In genomic region chr16:37809623-37809992, GRCm38 (mm10) we compare ENCODE assay signal across 9 mouse cellular contexts. TPM values are rescaled to one million over a fixed set of nuclear protein-coding genes. Genes with fewer than 3 reads are reported as not detected.
DNase-seq lines count a peak whose midpoint lies in the region; ATAC-seq and TF ChIP-seq lines count a peak whose summit lies in the region.
"Had no signal": no experiment of that assay in that cellular context is flagged by ENCODE, and none has a peak within 500 bp of the region (broad histone marks: within the 10 kb centered on the region; RNA-seq: fewer than 3 reads in every experiment).

No protein-coding gene starts in this region.

- TF ChIP-seq CTCF in heart, postnatal 0 days (IDR thresholded peaks at IDR 0.05; ENCODE audit: low read depth) = no peak
- TF ChIP-seq CTCF in small intestine, adult 2 months (IDR thresholded peaks at IDR 0.05; ENCODE audit: extremely low read depth, insufficient read length, insufficient replicate concordance, low read depth, low read length) = no peak

- H3K4me1 ChIP-seq in heart, embryonic 10.5 days = peaks cover 49% of the 10 kb centered on the region
- H3K4me1 ChIP-seq in midbrain, embryonic 10.5 days = peaks cover 52% of the 10 kb centered on the region
- H3K4me1 ChIP-seq in midbrain, embryonic 15.5 days = peaks cover 23% of the 10 kb centered on the region
- peaks cover 52% of the 10 kb centered on the region for H3K4me1 ChIP-seq in heart, postnatal 0 days (ENCODE audit: control insufficient read depth, insufficient read depth)
- H3K4me1 ChIP-seq in small intestine, adult 2 months (ENCODE audit: control insufficient read depth, insufficient read depth, insufficient read length, low read length) = peaks cover 3% of the 10 kb centered on the region; the same call in 1 of the 2 replicates

- no peak for TF ChIP-seq POLR2A in small intestine, adult 2 months (IDR thresholded peaks at IDR 0.05; ENCODE audit: low read depth, low read length)

- 80% methylated on average over 6 of the region's 6 CpGs for WGBS in heart, embryonic 10.5 days
- WGBS in midbrain, embryonic 10.5 days = 86% methylated on average over 6 of the region's 6 CpGs
- 75% methylated on average over 6 of the region's 6 CpGs for WGBS in midbrain, embryonic 15.5 days
- WGBS in heart, postnatal 0 days = 38% methylated on average over 6 of the region's 6 CpGs
- WGBS in small intestine, adult 2 months = 74% methylated on average over 6 of the region's 6 CpGs

- peak overlapping the region; percentile 69; the same call in 1 of the 2 replicates for H3K27ac ChIP-seq in heart, embryonic 10.5 days
- H3K27ac ChIP-seq in midbrain, embryonic 10.5 days (replicated peaks) = peak overlapping the region; percentile 80
- H3K27ac ChIP-seq in midbrain, embryonic 15.5 days = no peak overlapping the region
- peak overlapping the region; percentile 77 for H3K27ac ChIP-seq in heart, postnatal 0 days (ENCODE audit: low read depth)
- peak overlapping the region; percentile 69 for H3K27ac ChIP-seq in small intestine, adult 2 months (ENCODE audit: insufficient read depth, low read depth, low read length)

- no peak for TF ChIP-seq EP300 in heart, postnatal 0 days (IDR thresholded peaks at IDR 0.05; ENCODE audit: low read depth)

- no peaks in the 10 kb centered on the region for H3K9me3 ChIP-seq in heart, embryonic 10.5 days
- H3K9me3 ChIP-seq in midbrain, embryonic 10.5 days (replicated peaks) = peaks cover 10% of the 10 kb centered on the region
- no peaks in the 10 kb centered on the region for H3K9me3 ChIP-seq in midbrain, embryonic 15.5 days
- no peaks in the 10 kb centered on the region for H3K9me3 ChIP-seq in heart, postnatal 0 days (replicated peaks; ENCODE audit: control insufficient read depth, low read length)

- no peak overlapping the region for H3K4me2 ChIP-seq in midbrain, embryonic 15.5 days
- H3K4me2 ChIP-seq in heart, postnatal 0 days (ENCODE audit: low read depth, low read length) = peak overlapping the region; percentile 26; the same call in 1 of the 2 replicates

- peaks cover 44% of the 10 kb centered on the region for H3K36me3 ChIP-seq in heart, embryonic 10.5 days
- H3K36me3 ChIP-seq in midbrain, embryonic 10.5 days = peaks cover 30% of the 10 kb centered on the region
- H3K36me3 ChIP-seq in midbrain, embryonic 15.5 days (replicated peaks) = no peaks in the 10 kb centered on the region
- peaks cover 11% of the 10 kb centered on the region for H3K36me3 ChIP-seq in heart, postnatal 0 days (replicated peaks; ENCODE audit: control insufficient read depth, insufficient read depth, low read length)
- H3K36me3 ChIP-seq in small intestine, adult 2 months (ENCODE audit: control insufficient read depth, insufficient read depth, low read length) = no peaks in the 10 kb centered on the region

- DNase-seq in heart, embryonic 10.5 days (ENCODE audit: low spot score) = no peak
- no peak for DNase-seq in heart, postnatal 36 days
- no peak for DNase-seq in midbrain, embryonic 10.5 days (ENCODE audit: low spot score)
- DNase-seq in heart, postnatal 0 days (ENCODE audit: low spot score) = no peak
- no peak for DNase-seq in layer of hippocampus, adult 8-10 months (ENCODE audit: low spot score in 2 of 2)
- DNase-seq in right cerebral cortex, postnatal 4 days = no peak
- DNase-seq: thymus, postnatal 25 days had no signal

- H3K27me3 ChIP-seq in heart, embryonic 10.5 days (ENCODE audit: insufficient read depth, poor library complexity, severe bottlenecking) = no peaks in the 10 kb centered on the region
- no peaks in the 10 kb centered on the region for H3K27me3 ChIP-seq in midbrain, embryonic 10.5 days (ENCODE audit: low read depth, poor library complexity, severe bottlenecking)
- H3K27me3 ChIP-seq in midbrain, embryonic 15.5 days (replicated peaks) = no peaks in the 10 kb centered on the region
- no peaks in the 10 kb centered on the region for H3K27me3 ChIP-seq in heart, postnatal 0 days (ENCODE audit: control insufficient read depth, insufficient read depth, low read length)
- H3K27me3 ChIP-seq in small intestine, adult 2 months (ENCODE audit: control insufficient read depth, insufficient read depth, low read length) = 0 out of 2 replicates have a peak, but pooled peaks cover under 1% of the 10 kb centered on the region

- intact Hi-C loops in heart, postnatal 36 days (cut with DNase I) = no loop called here

- no peak overlapping the region for H3K4me3 ChIP-seq in heart, embryonic 10.5 days
- H3K4me3 ChIP-seq in midbrain, embryonic 10.5 days = no peak overlapping the region
- H3K4me3 ChIP-seq in midbrain, embryonic 15.5 days = no peak overlapping the region
- H3K4me3 ChIP-seq in heart, postnatal 0 days (ENCODE audit: low read depth, low read length) = no peak overlapping the region
- no peak overlapping the region for H3K4me3 ChIP-seq in small intestine, adult 2 months (ENCODE audit: low read depth, low read length)

- no peak overlapping the region for H3K9ac ChIP-seq in midbrain, embryonic 15.5 days
- H3K9ac ChIP-seq in heart, postnatal 0 days (replicated peaks; ENCODE audit: low read depth, low read length) = 0 out of 2 replicates have a peak overlapping the region, but pooled peaks have one; percentile 20

- no peak for ATAC-seq in midbrain, embryonic 15.5 days (replicated peaks)
- no peak for ATAC-seq in heart, postnatal 0 days (ENCODE audit: insufficient read depth, low read depth)

RNA-seq across cellular contexts. Expression of gene Fstl1, which starts 32.9 kb away (rescaled TPM):
- polyA plus RNA-seq in heart, embryonic 10.5 days (2016; fragmentation: Nextera tagmentation; extraction: Ambion mirVana) = 312 and 372 TPM in 2 replicates
- 100 to 1,000 TPM in 1 of 2 experiments, 10 to 100 TPM in 1; 80.0 to 103 TPM for total RNA-seq in heart, postnatal 36 days (2021)
- polyA plus RNA-seq in midbrain, embryonic 10.5 days (2016; fragmentation: Nextera tagmentation; extraction: Ambion mirVana) = 168 and 195 TPM in 2 replicates
- 85.4 and 85.6 TPM in 2 replicates for polyA plus RNA-seq in midbrain, embryonic 15.5 days (2015; fragmentation: Nextera tagmentation; extraction: Ambion mirVana)
- 289 and 316 TPM in 2 replicates for total RNA-seq in heart, postnatal 0 days (2014; rRNA removed; ENCODE audit: low replicate concordance)
- 271 and 272 TPM in 2 replicates for polyA plus RNA-seq in heart, postnatal 0 days (2015; fragmentation: Nextera tagmentation; extraction: Ambion mirVana)
- 4.7 and 5.4 TPM in 2 replicates for polyA plus RNA-seq in small intestine, adult 2 months (2012; rRNA removed)
- total RNA-seq in layer of hippocampus, adult 8-10 months (2022) = 10 to 100 TPM; 33.3 to 45.7 (median 36.2) TPM

RNA-seq across cellular contexts. Expression of gene Gm36028, which starts 51.3 kb away (rescaled TPM):
- 0.88 and 1.0 TPM in 2 replicates for polyA plus RNA-seq in heart, embryonic 10.5 days (2016; fragmentation: Nextera tagmentation; extraction: Ambion mirVana)
- 1 to 10 TPM; 1.0 to 1.1 TPM for total RNA-seq in heart, postnatal 36 days (2021)
- 0.25 and 0.34 TPM in 2 replicates for polyA plus RNA-seq in midbrain, embryonic 10.5 days (2016; fragmentation: Nextera tagmentation; extraction: Ambion mirVana)
- polyA plus RNA-seq in midbrain, embryonic 15.5 days (2015; fragmentation: Nextera tagmentation; extraction: Ambion mirVana) = not detected in 2 replicates
- 3.7 and 8.4 TPM in 2 replicates for total RNA-seq in heart, postnatal 0 days (2014; rRNA removed; ENCODE audit: low replicate concordance)
- polyA plus RNA-seq in heart, postnatal 0 days (2015; fragmentation: Nextera tagmentation; extraction: Ambion mirVana) = 3.5 and 4.2 TPM in 2 replicates
- polyA plus RNA-seq in small intestine, adult 2 months (2012; rRNA removed) = not detected in 2 replicates
- total RNA-seq in layer of hippocampus, adult 8-10 months (2022) = not detected

RNA-seq across cellular contexts. Expression of gene Lrrc58, which starts 58.6 kb away (rescaled TPM):
- 42.8 and 48.3 TPM in 2 replicates for polyA plus RNA-seq in heart, embryonic 10.5 days (2016; fragmentation: Nextera tagmentation; extraction: Ambion mirVana)
- total RNA-seq in heart, postnatal 36 days (2021) = 10 to 100 TPM; 68.7 to 77.8 TPM
- polyA plus RNA-seq in midbrain, embryonic 10.5 days (2016; fragmentation: Nextera tagmentation; extraction: Ambion mirVana) = 52.5 and 53.3 TPM in 2 replicates
- 41.6 and 41.9 TPM in 2 replicates for polyA plus RNA-seq in midbrain, embryonic 15.5 days (2015; fragmentation: Nextera tagmentation; extraction: Ambion mirVana)
- total RNA-seq in heart, postnatal 0 days (2014; rRNA removed; ENCODE audit: low replicate concordance) = 57.6 and 69.2 TPM in 2 replicates
- polyA plus RNA-seq in heart, postnatal 0 days (2015; fragmentation: Nextera tagmentation; extraction: Ambion mirVana) = 23.7 and 24.2 TPM in 2 replicates
- 3.3 and 5.1 TPM in 2 replicates for polyA plus RNA-seq in small intestine, adult 2 months (2012; rRNA removed)
- total RNA-seq in layer of hippocampus, adult 8-10 months (2022) = 10 to 100 TPM; 91.9 to 98.2 (median 96.2) TPM

Comparison
In these comparisons a context has a peak if more than half of its experiments do, and no peak if none do; other contexts are left out.
1. RNA of gene Fstl1, which starts 32.9 kb away (polyA plus RNA-seq): 312 to 372 TPM in heart, embryonic 10.5 days, 271 to 272 TPM in heart, postnatal 0 days, 168 to 195 TPM in midbrain, embryonic 10.5 days and 85.4 to 85.6 TPM in midbrain, embryonic 15.5 days; 4.7 to 5.4 TPM in small intestine, adult 2 months; every median in the first group is over 10 times any median in the second.